Mouse (Mus musculus) forebrain, embryonic 14.5 days (tissue): ENCODE results near the gene Dusp15. TPM values are rescaled to one million over a fixed set of nuclear protein-coding genes. Genes with fewer than 3 reads are reported as not detected.

ENCODE experiments used
- ATAC-seq: fragments of 200-750 bp; cut with Nextera tagmentation; 2 replicates; pipeline ENCODE4 v1.8.0; 2017; ENCODE audit warnings: mild to moderate bottlenecking, moderate library complexity
- DNase-seq: peaks from one replicate; pipeline ENCODE4 v3.0.0-alpha.2; 2015; ENCODE audit warnings: low spot score
- H3K27ac ChIP-seq: fragments of 300-500 bp; sonication (generic); 2 replicates; pipeline ENCODE4 v1.5.1; 2014; ENCODE audit warnings: low read depth, mild to moderate bottlenecking, control low read depth, low read length, moderate library complexity
- H3K27me3 ChIP-seq: fragments of 300-500 bp; sonication (generic); replicated peaks from 2 replicates; pipeline ENCODE4 v1.6.1; 2014; ENCODE audit warnings: low read length, control low read depth, mixed read lengths; ENCODE audit not compliant: control insufficient read depth, insufficient read depth
- H3K36me3 ChIP-seq: fragments of 300-500 bp; sonication (generic); 2 replicates; pipeline ENCODE4 v1.6.1; 2014; ENCODE audit warnings: low read length, control low read depth; ENCODE audit not compliant: control insufficient read depth, insufficient read depth
- H3K4me1 ChIP-seq: fragments of 300-500 bp; sonication (generic); 2 replicates; pipeline ENCODE4 v1.6.1; 2014; ENCODE audit warnings: antibody characterized with exemption, low read length, control low read depth; ENCODE audit not compliant: control insufficient read depth, insufficient read depth
- H3K4me2 ChIP-seq: fragments of 300-500 bp; sonication (generic); 2 replicates; pipeline ENCODE4 v1.6.1; 2014; ENCODE audit warnings: mild to moderate bottlenecking, control low read depth, low read length
- H3K4me3 ChIP-seq: fragments of 300-500 bp; sonication (generic); 2 replicates; pipeline ENCODE4 v1.5.1; 2014; ENCODE audit warnings: low read depth, low read length, control low read depth
- H3K9ac ChIP-seq: fragments of 300-500 bp; sonication (generic); 2 replicates; pipeline ENCODE4 v1.6.1; 2014; ENCODE audit warnings: mild to moderate bottlenecking, low read length, control low read depth, moderate library complexity
- H3K9me3 ChIP-seq: fragments of 300-500 bp; sonication (generic); replicated peaks from 2 replicates; pipeline ENCODE4 v1.6.1; 2016; ENCODE audit warnings: low read length, control low read depth, mixed read lengths; ENCODE audit not compliant: control insufficient read depth
- WGBS: fragments of 180-500 bp; shearing (Covaris S2); extraction: QIAGEN DNeasy Blood & Tissue Kit; methylation state at CpG from one replicate; pipeline ENCODE4 v1.1.7; 2014; 5-methylcytosine and 5-hydroxymethylcytosine counted together
- polyA plus RNA-seq: library from polyadenylated mRNA; unstranded; fragments of >200 nt; fragmentation: Nextera tagmentation; extraction: Ambion mirVana; gene quantifications from 2 replicates; pipeline ENCODE4 v1.2.1, GENCODE M21; 2014

Gene Dusp15
- polyA plus RNA-seq, 1 experiment from 2014 or later, result 6.4 TPM

DNA sequence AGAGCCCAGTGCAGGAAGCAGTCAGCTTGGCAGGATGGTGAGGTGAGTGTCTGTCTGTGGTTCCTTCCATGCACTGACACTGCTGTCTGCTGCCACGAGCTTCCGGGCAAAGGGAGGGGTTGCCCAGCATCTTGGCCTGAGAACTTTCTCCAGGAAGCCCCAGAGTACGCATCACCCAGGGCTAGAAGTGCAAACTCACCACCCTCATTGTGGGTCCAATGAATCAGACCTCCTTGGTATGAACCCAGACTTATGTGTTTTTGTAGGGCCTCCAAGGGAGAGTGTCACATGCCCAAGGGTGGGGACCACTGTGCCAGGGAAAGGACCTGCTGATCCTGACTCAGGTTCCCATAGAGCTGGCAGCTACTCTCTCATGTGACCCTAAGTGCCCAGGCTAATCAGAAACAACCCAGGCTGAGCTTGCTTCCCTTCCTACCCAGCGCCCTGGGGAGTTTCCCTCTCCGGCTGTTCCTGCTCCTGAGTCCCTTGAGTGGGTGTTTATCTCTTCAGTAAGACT is 47.3 kb downstream of the Dusp15 start:
- H3K36me3 ChIP-seq, result no peaks in the 10 kb centered on the region
- peaks cover 7% of the 10 kb centered on the region; the same call in 1 of the 2 replicates for H3K4me1 ChIP-seq
- DNase-seq, result no peak
- no peak overlapping the region for H3K27ac ChIP-seq
- ATAC-seq, result no peak
- H3K4me3 ChIP-seq, result no peak overlapping the region
- 79% methylated on average over 5 of the region's 5 CpGs for WGBS
- H3K27me3 ChIP-seq, result no peaks in the 10 kb centered on the region
- no peak overlapping the region for H3K9ac ChIP-seq
- no peaks in the 10 kb centered on the region for H3K9me3 ChIP-seq
- H3K4me2 ChIP-seq, result no peak overlapping the region

DNA sequence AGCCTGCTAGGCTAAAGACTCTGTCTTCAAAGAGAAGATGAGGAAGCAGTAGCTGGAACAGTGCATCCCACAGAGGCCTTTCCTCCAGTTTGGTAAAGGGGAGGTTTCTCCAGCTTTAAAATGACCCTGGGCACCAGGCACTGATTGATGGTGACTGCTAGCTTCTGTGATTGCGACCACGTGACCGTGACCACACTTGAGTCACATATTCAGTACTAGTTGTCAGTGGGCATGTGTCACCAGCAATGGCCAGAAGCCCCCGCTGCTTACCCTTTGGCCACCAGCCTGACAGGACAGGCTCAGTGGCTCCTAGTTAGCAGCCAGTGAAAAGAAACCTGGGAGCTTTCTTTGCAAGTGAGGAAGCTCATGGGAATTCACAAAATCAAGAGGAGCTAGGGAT is 47.9 kb downstream of the Dusp15 start:
- DNase-seq (no peak), ATAC-seq (no peak)
- Histone ChIP-seq H3K27me3 (no peaks in the 10 kb centered on the region), H3K4me1 (peaks cover 7% of the 10 kb centered on the region; the same call in 1 of the 2 replicates), H3K9me3 (no peaks in the 10 kb centered on the region), H3K9ac (no peak overlapping the region), H3K27ac (no peak overlapping the region), H3K4me2 (no peak overlapping the region), H3K4me3 (no peak overlapping the region), H3K36me3 (no peaks in the 10 kb centered on the region)
- WGBS, result 87% methylated on average over 4 of the region's 4 CpGs

DNA sequence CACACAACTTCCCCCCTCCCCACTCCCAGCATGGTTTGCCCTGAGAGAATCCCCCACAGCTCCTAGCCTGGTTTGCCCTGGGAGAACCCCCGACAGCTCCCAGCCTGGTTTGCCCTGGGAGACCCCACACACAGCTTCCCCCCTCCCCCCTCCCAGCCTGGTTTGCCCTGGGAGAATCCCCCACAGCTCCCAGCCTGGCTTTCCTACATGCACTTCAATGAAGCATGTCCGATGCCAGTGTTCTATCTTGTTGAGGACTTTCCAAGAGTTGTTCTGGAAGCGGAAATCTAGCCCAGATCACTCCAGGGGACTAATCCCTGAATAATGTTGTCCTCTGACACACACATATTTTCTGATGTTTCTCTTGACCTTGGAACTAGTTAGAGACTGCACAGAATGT is 48.8 kb downstream of the Dusp15 start:
- Histone ChIP-seq H3K9ac (no peak overlapping the region), H3K27me3 (no peaks in the 10 kb centered on the region), H3K27ac (no peak overlapping the region), H3K4me3 (no peak overlapping the region), H3K4me2 (no peak overlapping the region), H3K9me3 (no peaks in the 10 kb centered on the region), H3K36me3 (no peaks in the 10 kb centered on the region), H3K4me1 (peaks cover 7% of the 10 kb centered on the region; the same call in 1 of the 2 replicates)
- ATAC-seq, result no peak
- no peak for DNase-seq
- WGBS, result 18% methylated on average over 3 of the region's 3 CpGs

DNA sequence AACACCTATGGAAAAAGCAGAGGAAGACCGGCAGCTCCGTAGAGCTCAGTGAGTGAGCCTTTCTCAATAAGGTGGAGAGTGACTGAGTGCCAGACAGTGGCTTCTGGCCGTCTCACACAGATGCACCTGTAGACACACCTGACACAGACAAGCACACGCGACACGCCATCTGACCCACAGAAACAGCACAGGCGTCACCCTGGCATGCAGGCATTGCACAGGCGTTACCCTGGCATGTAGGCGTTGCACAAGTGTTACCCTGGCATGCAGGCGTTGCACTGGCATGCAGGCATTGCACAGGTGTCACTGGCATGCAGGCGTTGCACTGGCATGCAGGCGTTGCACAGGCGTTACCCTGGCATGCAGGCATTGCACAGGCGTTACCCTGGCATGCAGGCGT is 50.2 kb downstream of the Dusp15 start:
- no peaks in the 10 kb centered on the region for H3K27me3 ChIP-seq
- 93% methylated on average over 15 of the region's 15 CpGs for WGBS
- H3K4me1 ChIP-seq, result no peaks in the 10 kb centered on the region
- H3K4me3 ChIP-seq, result no peak overlapping the region
- ATAC-seq (no peak), DNase-seq (no peak)
- H3K36me3 ChIP-seq, result peaks cover 3% of the 10 kb centered on the region; the same call in 1 of the 2 replicates
- H3K4me2 ChIP-seq, result no peak overlapping the region
- no peak overlapping the region for H3K9ac ChIP-seq
- no peaks in the 10 kb centered on the region for H3K9me3 ChIP-seq
- no peak overlapping the region for H3K27ac ChIP-seq

DNA sequence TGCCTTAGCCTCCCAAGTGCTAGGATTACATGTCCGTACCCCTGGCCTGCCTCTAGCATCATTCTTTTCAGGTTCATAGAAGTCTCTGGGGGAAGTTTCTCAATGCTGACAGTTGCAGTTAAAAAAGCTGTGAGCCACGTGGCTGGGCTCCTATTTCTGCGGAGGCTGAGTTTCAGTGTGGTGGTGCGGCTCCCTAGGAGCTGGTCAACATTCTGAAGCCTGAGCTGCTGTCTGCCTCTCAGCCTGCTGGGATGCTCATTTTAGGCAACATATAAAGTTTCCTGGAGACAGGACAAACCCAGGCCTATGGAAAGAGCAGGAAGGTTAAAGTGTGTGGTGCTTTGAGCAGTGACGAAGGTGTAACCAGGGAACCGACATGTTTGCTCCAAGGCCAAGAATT is 52.5 kb downstream of the Dusp15 start:
- Histone ChIP-seq H3K27me3 (no peaks in the 10 kb centered on the region), H3K9me3 (no peaks in the 10 kb centered on the region), H3K4me3 (no peak overlapping the region), H3K4me2 (no peak overlapping the region), H3K27ac (no peak overlapping the region), H3K36me3 (peaks cover 23% of the 10 kb centered on the region), H3K4me1 (no peaks in the 10 kb centered on the region), H3K9ac (no peak overlapping the region)
- no peak for ATAC-seq
- WGBS, result 80% methylated on average over 6 of the region's 6 CpGs
- DNase-seq, result no peak

DNA sequence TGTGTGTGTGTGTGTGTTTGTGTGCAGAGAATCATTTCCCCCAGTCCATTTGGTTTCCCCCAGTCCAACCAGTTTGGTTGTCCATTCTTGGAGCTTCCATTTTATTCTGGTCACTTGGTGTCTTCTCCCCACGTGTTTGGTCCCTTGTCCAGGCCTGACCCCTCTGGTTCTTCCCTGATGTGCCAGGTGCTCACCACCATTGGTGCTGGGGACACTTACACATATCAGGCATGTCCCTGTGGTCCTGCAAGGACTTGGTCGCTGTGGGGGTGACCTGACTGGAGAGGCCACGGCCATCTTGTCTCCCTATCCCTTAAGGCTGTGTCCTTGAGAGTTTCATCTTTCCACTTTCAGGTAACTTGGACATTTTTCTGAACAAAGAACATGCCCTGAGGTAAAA is 54.6 kb downstream of the Dusp15 start:
- ATAC-seq, result no peak
- Histone ChIP-seq H3K4me1 (no peaks in the 10 kb centered on the region), H3K27me3 (no peaks in the 10 kb centered on the region), H3K9me3 (no peaks in the 10 kb centered on the region), H3K27ac (no peak overlapping the region), H3K36me3 (peaks cover 44% of the 10 kb centered on the region), H3K4me2 (no peak overlapping the region), H3K4me3 (no peak overlapping the region), H3K9ac (no peak overlapping the region)
- WGBS, result 84% methylated on average over 3 of the region's 3 CpGs
- no peak for DNase-seq

DNA sequence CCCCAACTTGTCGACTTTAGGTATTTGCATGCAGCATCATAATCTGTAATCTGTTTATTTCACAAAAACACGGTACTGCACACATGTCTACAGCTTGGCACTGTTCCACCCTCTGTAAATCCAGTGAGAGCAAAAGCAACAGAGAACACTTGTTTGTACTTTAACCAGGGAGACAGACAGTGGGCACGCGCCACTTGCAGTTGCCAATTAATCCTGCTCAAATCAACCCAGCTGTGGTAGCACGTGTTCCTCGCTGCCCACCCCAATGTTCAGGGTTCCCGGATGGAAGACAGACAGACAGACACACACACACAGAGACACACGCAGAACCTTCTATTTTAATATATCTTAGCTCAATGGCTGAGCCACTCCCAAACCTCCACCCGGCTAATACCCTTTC is 55.7 kb downstream of the Dusp15 start:
- ATAC-seq (no peak), DNase-seq (no peak)
- no peaks in the 10 kb centered on the region for H3K27me3 ChIP-seq
- H3K9me3 ChIP-seq, result no peaks in the 10 kb centered on the region
- H3K9ac ChIP-seq, result no peak overlapping the region
- H3K4me1 ChIP-seq, result no peaks in the 10 kb centered on the region
- H3K27ac ChIP-seq, result no peak overlapping the region
- H3K36me3 ChIP-seq, result peaks cover 55% of the 10 kb centered on the region
- H3K4me2 ChIP-seq, result no peak overlapping the region
- H3K4me3 ChIP-seq, result no peak overlapping the region
- 88% methylated on average over 9 of the region's 9 CpGs for WGBS

Other genes with a start within 250 kb of the Dusp15 start
- gene Id1, start 215.4 kb downstream of the Dusp15 start, polyA plus RNA-seq, result 29.2 and 32.8 TPM in 2 replicates
- gene Cox4i2, start 197.5 kb downstream of the Dusp15 start, polyA plus RNA-seq, result 4.5 and 5.9 TPM in 2 replicates
- 179 and 189 TPM in 2 replicates for gene Bcl2l1, start 120.0 kb downstream of the Dusp15 start, polyA plus RNA-seq
- 70.1 and 81.5 TPM in 2 replicates for gene Tpx2, start 103.7 kb downstream of the Dusp15 start, polyA plus RNA-seq
- not detected in 2 replicates for gene Mylk2, start 40.3 kb downstream of the Dusp15 start, polyA plus RNA-seq
- gene Foxs1, start 18.5 kb downstream of the Dusp15 start, polyA plus RNA-seq, result 4.0 TPM in 2 replicates
- 2.5 and 4.3 TPM in 2 replicates for gene Ttll9, start 10.8 kb upstream of the Dusp15 start, polyA plus RNA-seq
- 108 and 118 TPM in 2 replicates for gene Pdrg1, start 63.7 kb upstream of the Dusp15 start, polyA plus RNA-seq
- gene Xkr7, start 80.2 kb upstream of the Dusp15 start, polyA plus RNA-seq, result 0.87 and 1.0 TPM in 2 replicates
- gene Ccm2l, start 114.3 kb upstream of the Dusp15 start, polyA plus RNA-seq, result 0.77 and 1.1 TPM in 2 replicates
- gene Hck, start 156.8 kb upstream of the Dusp15 start, polyA plus RNA-seq, result 1.2 and 1.9 TPM in 2 replicates
- 54.5 and 69.8 TPM in 2 replicates for gene Tm9sf4, start 209.6 kb upstream of the Dusp15 start, polyA plus RNA-seq